Mouse (Mus musculus) MEL (cell line): ENCODE measurements at regions not wholly inside any gene's neighbourhood (a gene's known extent, or its start where the extent isn't known, plus 50 kb on each side); places are given as distances from the start of the nearest gene placed in this dataset.

Experiments used
- DNase-seq: peaks from one replicate; pipeline ENCODE4 v3.0.0; 2011; ENCODE audit warnings: low read depth, low spot score
- H3K27ac ChIP-seq: 2 replicates; pipeline ENCODE4 v1.5.1; 2012; ENCODE audit warnings: low read depth, mild to moderate bottlenecking, control low read depth, low read length, moderate library complexity; ENCODE audit not compliant: control insufficient read depth
- H3K27me3 ChIP-seq, 2 experiments: fragments of 150-350 bp in 1 of 2; sonication (generic) in 1 of 2; 2 replicates each; pipeline ENCODE4 v1.6.1; 2012; ENCODE audit warnings: low read length in 2 of 2, mild to moderate bottlenecking in 2 of 2, improper control_type of control experiment in 1 of 2, moderate library complexity in 1 of 2; ENCODE audit not compliant: insufficient read depth in 2 of 2, control insufficient read depth in 1 of 2
- H3K36me3 ChIP-seq, 2 experiments: 2 replicates each; pipeline ENCODE4 v1.6.1; 2012 to 2014; ENCODE audit warnings: low read length in 2 of 2, improper control_type of control experiment in 1 of 2, inconsistent platforms in 1 of 2, mild to moderate bottlenecking in 1 of 2; ENCODE audit not compliant: insufficient read depth in 2 of 2, control insufficient read depth in 1 of 2
- H3K4me1 ChIP-seq, 2 experiments: fragments of 150-350 bp in 1 of 2; sonication (generic) in 1 of 2; 2 replicates each; pipeline ENCODE4 v1.6.1; 2012; ENCODE audit warnings: low read length in 2 of 2, improper control_type of control experiment in 1 of 2, mild to moderate bottlenecking in 1 of 2; ENCODE audit not compliant: insufficient read depth in 2 of 2, control insufficient read depth in 1 of 2
- H3K4me3 ChIP-seq, 2 experiments: fragments of 150-350 bp in 1 of 2; sonication (generic) in 1 of 2; 2 replicates each; pipeline ENCODE4 v1.5.1; 2012; ENCODE audit warnings: low read depth in 2 of 2, low read length in 2 of 2, mild to moderate bottlenecking in 2 of 2, moderate library complexity in 2 of 2, control low read depth in 1 of 2, improper control_type of control experiment in 1 of 2; ENCODE audit not compliant: control insufficient read depth in 1 of 2, insufficient read depth in 1 of 2
- H3K79me2 ChIP-seq: 2 replicates; pipeline ENCODE4 v1.6.1; 2012; ENCODE audit warnings: mild to moderate bottlenecking, low read length, moderate library complexity; ENCODE audit not compliant: control insufficient read depth, poor library complexity, insufficient read depth
- H3K9ac ChIP-seq: 2 replicates; pipeline ENCODE4 v1.6.1; 2012; ENCODE audit warnings: low read depth, mild to moderate bottlenecking, control low read depth, low read length, moderate library complexity; ENCODE audit not compliant: control insufficient read depth, poor library complexity, severe bottlenecking
- H3K9me3 ChIP-seq: fragments of 150-350 bp; sonication (generic); replicated peaks from 2 replicates; pipeline ENCODE4 v1.6.1; 2012; ENCODE audit warnings: mild to moderate bottlenecking, low read length, improper control_type of control experiment, moderate library complexity; ENCODE audit not compliant: insufficient read depth
- BHLHE40 ChIP-seq: IDR thresholded peaks from 2 replicates; pipeline ENCODE4 v1.6.1; 2012; ENCODE audit warnings: low read depth, mild to moderate bottlenecking, inconsistent platforms, low read length, improper control_type of control experiment, borderline replicate concordance
- CHD1 ChIP-seq: IDR thresholded peaks from 2 replicates; pipeline ENCODE4 v1.6.1; 2012; ENCODE audit warnings: low read depth, mild to moderate bottlenecking, inconsistent platforms, low read length, improper control_type of control experiment
- CHD2 ChIP-seq: IDR thresholded peaks from 2 replicates; pipeline ENCODE4 v1.6.1; 2011; ENCODE audit warnings: low read length, improper control_type of control experiment
- EP300 ChIP-seq, 2 experiments: IDR thresholded peaks; 2 replicates each; pipeline ENCODE4 v1.6.1; 2011; ENCODE audit warnings: improper control_type of control experiment in 2 of 2, low read length in 2 of 2, low read depth in 1 of 2, mild to moderate bottlenecking in 1 of 2
- GATA1 ChIP-seq: IDR thresholded peaks from 2 replicates; pipeline ENCODE4 v1.6.1; 2011; ENCODE audit warnings: low read depth, low read length, improper control_type of control experiment
- HCFC1 ChIP-seq: IDR thresholded peaks from 2 replicates; pipeline ENCODE4 v1.6.1; 2012; ENCODE audit warnings: low read depth, mild to moderate bottlenecking, inconsistent platforms, low read length, improper control_type of control experiment, moderate library complexity
- JUND ChIP-seq: IDR thresholded peaks from 2 replicates; pipeline ENCODE4 v1.6.1; 2011; ENCODE audit warnings: low read depth, mild to moderate bottlenecking, improper control_type of control experiment, low read length
- MAX ChIP-seq: IDR thresholded peaks from 2 replicates; pipeline ENCODE4 v1.6.1; 2011; ENCODE audit warnings: low read length, improper control_type of control experiment
- MEF2A ChIP-seq: IDR thresholded peaks from 2 replicates; pipeline ENCODE4 v1.6.1; 2014; ENCODE audit warnings: low read depth, mild to moderate bottlenecking, inconsistent platforms, low read length, improper control_type of control experiment; ENCODE audit not compliant: poor library complexity, insufficient replicate concordance, severe bottlenecking; ENCODE audit errors: extremely low read depth
- MXI1 ChIP-seq: IDR thresholded peaks from 2 replicates; pipeline ENCODE4 v1.6.1; 2011; ENCODE audit warnings: mild to moderate bottlenecking, low read depth, low read length, improper control_type of control experiment
- MYC ChIP-seq: IDR thresholded peaks from 2 replicates; pipeline ENCODE4 v1.6.1; 2011; ENCODE audit warnings: low read depth, mild to moderate bottlenecking, low read length, improper control_type of control experiment, moderate library complexity
- NRF1 ChIP-seq: IDR thresholded peaks from 2 replicates; pipeline ENCODE4 v1.6.1; 2014; ENCODE audit warnings: low read depth, mild to moderate bottlenecking, inconsistent platforms, low read length, improper control_type of control experiment, moderate library complexity; ENCODE audit not compliant: poor library complexity, insufficient read depth, severe bottlenecking
- SMC3 ChIP-seq: IDR thresholded peaks from 2 replicates; pipeline ENCODE4 v1.6.1; 2011; ENCODE audit warnings: low read depth, low read length, improper control_type of control experiment
- TAL1 ChIP-seq: IDR thresholded peaks from 2 replicates; pipeline ENCODE4 v1.6.1; 2012; ENCODE audit warnings: mild to moderate bottlenecking, inconsistent platforms, low read length, moderate library complexity, mixed read lengths
- TCF12 ChIP-seq: IDR thresholded peaks from 2 replicates; pipeline ENCODE4 v1.6.1; 2014; ENCODE audit warnings: low read depth, mild to moderate bottlenecking, inconsistent platforms, low read length, improper control_type of control experiment, moderate library complexity
- UBTF ChIP-seq: IDR thresholded peaks from 2 replicates; pipeline ENCODE4 v1.6.1; 2012; ENCODE audit warnings: low read depth, mild to moderate bottlenecking, inconsistent platforms, low read length, improper control_type of control experiment, moderate library complexity, borderline replicate concordance; ENCODE audit not compliant: insufficient read depth
- USF1 ChIP-seq: IDR thresholded peaks from 2 replicates; pipeline ENCODE4 v1.6.1; 2014; ENCODE audit warnings: low read depth, mild to moderate bottlenecking, inconsistent platforms, low read length, improper control_type of control experiment, moderate library complexity
- USF2 ChIP-seq, 2 experiments: IDR thresholded peaks; 2 replicates each; pipeline ENCODE4 v1.6.1; 2011 to 2012; ENCODE audit warnings: improper control_type of control experiment in 2 of 2, low read length in 2 of 2, borderline replicate concordance in 1 of 2, inconsistent platforms in 1 of 2, low read depth in 1 of 2, mild to moderate bottlenecking in 1 of 2; ENCODE audit not compliant: insufficient read depth in 1 of 2
- ZC3H11A ChIP-seq: IDR thresholded peaks from 2 replicates; pipeline ENCODE4 v1.6.1; 2012; ENCODE audit warnings: low read depth, mild to moderate bottlenecking, inconsistent platforms, low read length, improper control_type of control experiment
- ZMIZ1 ChIP-seq: IDR thresholded peaks from 2 replicates; pipeline ENCODE4 v1.6.1; 2012; ENCODE audit warnings: low read depth, mild to moderate bottlenecking, inconsistent platforms, low read length, improper control_type of control experiment, moderate library complexity
- ZNF384 ChIP-seq: IDR thresholded peaks from 2 replicates; pipeline ENCODE4 v1.6.1; 2012; ENCODE audit warnings: low read depth, mild to moderate bottlenecking, inconsistent platforms, low read length, improper control_type of control experiment

DNA sequence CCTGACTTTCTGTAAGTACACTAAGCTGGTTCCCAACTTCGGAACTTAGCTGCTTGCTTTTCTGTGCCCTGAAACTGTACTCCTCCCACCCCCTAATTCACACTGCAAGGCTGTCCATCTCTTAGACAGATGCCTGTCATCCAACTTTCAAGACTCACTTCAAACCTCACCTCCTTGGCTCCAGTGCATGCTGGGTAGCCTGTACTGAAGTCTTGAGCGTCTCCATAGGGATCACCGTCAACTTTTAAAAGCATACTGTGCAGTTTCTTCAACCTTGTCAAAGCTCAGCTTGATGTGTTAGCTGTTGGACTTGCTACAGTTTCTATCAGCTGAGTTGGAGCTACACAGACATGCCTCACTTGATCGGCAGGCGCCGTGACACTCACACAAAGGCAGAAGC is 126.5 kb upstream of the Tut7 start:
- no peak for DNase-seq
- no peaks in the 10 kb centered on the region for H3K36me3 ChIP-seq
- H3K79me2 ChIP-seq: no peaks in the 10 kb centered on the region
- no peak overlapping the region for H3K9ac ChIP-seq
- H3K4me3 ChIP-seq: no peak overlapping the region
- H3K4me1 ChIP-seq: no peaks in the 10 kb centered on the region
- H3K9me3 ChIP-seq: no peaks in the 10 kb centered on the region
- TF ChIP-seq MXI1: no peak
- no peak for TF ChIP-seq ZNF384
- TF ChIP-seq NRF1: no peak
- no peak for TF ChIP-seq USF1
- no peak for TF ChIP-seq MEF2A
- no peak for TF ChIP-seq ZC3H11A
- no peak for TF ChIP-seq CHD1
- TF ChIP-seq JUND: no peak
- no peak for TF ChIP-seq EP300 (IDR thresholded peaks at IDR 0.05; ENCODE audit: low read depth in 1 of 2, low read length in 2 of 2)
- no peak for TF ChIP-seq MYC
- TF ChIP-seq TAL1: no peak
- TF ChIP-seq ZMIZ1: no peak
- H3K27me3 ChIP-seq: no peaks in the 10 kb centered on the region; a peak in 1 of 4 replicates
- no peak overlapping the region for H3K27ac ChIP-seq

DNA sequence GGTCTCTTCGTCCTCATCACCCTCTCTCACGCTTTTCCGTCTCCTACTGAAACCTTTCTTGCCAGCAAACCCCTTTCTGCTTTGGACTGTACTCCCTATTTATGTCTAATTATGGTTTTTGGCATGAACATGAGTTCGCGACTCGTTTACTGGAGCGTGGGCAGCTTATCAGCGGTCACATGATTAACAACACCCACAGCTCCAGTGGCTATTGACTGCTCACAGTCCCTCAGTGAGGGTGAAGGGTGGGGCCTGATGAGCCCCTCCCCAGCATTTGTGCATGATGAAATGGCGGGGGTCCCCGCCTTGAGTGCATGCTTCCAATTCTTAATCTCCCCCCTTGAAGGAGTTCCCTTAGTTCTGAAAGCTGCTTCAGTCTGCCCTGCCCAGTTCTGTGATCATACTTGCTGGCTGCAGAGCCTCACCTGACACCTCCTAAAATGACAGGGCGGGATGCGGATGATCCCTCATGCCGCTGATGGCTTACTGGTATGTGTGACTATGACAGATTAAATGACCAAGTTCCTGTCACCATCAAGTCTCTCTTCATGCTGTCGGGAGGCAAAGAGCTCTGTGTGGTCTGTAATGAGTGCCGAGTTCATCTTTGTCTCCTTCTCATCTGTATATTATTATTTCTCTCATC is 125.7 kb upstream of the Tut7 start:
- no peak overlapping the region for H3K9ac ChIP-seq
- H3K4me3 ChIP-seq: no peak overlapping the region
- H3K36me3 ChIP-seq: no peaks in the 10 kb centered on the region
- H3K4me1 ChIP-seq: no peaks in the 10 kb centered on the region
- no peak for DNase-seq
- TF ChIP-seq TCF12 (no peak), HCFC1 (no peak), USF1 (no peak), BHLHE40 (no peak), NRF1 (no peak), GATA1 (no peak), CHD1 (no peak), UBTF (no peak), CHD2 (no peak), SMC3 (no peak), MYC (no peak), MAX (no peak), USF2 (IDR thresholded peaks at IDR 0.05; ENCODE audit: borderline replicate concordance in 1 of 2, insufficient read depth in 1 of 2, low read depth in 1 of 2, low read length in 2 of 2) (no peak)
- no peak overlapping the region for H3K27ac ChIP-seq
- H3K9me3 ChIP-seq: no peaks in the 10 kb centered on the region
- H3K79me2 ChIP-seq: no peaks in the 10 kb centered on the region
- no peaks in the 10 kb centered on the region; a peak in 1 of 4 replicates for H3K27me3 ChIP-seq
